Mouse (Mus musculus): ENCODE measurements around the gene Mpl. TPM values are rescaled to one million over a fixed set of nuclear protein-coding genes. Genes with fewer than 3 reads are reported as not detected.
A peak's percentile ranks its signal among the peaks of the same experiment; 100 is the strongest.

The Mpl gene
- polyA plus RNA-seq, 1 experiment, result not detected

DNA sequence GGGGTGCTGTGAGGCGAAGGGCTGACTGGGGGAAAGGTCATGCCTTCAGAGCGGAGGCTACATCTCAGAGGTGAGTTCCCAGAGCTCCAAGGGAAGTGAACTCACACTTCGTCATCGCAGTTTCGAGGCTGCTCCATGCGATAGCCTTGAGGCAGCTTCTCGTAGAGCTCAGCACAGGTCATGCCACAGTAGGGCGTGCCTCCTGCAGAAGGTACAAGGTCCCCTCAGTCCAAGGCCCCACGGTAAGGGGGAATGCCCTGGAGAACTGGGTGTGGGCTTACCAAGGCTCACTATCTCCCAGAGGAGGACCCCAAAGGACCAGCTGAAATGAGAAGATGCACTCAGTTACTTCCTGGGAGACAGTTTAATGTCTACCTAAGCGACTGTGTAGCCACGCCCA lies 15.4 kb upstream of the Mpl start:
- peaks cover 8% of the 10 kb centered on the region for H3K4me1 ChIP-seq (ENCODE audit: control insufficient read depth, insufficient read depth, low read length)
- H3K27ac ChIP-seq (ENCODE audit: control insufficient read depth, insufficient read depth, low read depth, low read length), result no peak overlapping the region
- TF ChIP-seq POLR2A (IDR thresholded peaks at IDR 0.05; ENCODE audit: control insufficient read depth, low read depth, low read length) (no peak), CTCF (IDR thresholded peaks at IDR 0.05; ENCODE audit: control insufficient read depth, insufficient read depth, insufficient replicate concordance, low read depth, low read length) (no peak)
- no peaks in the 10 kb centered on the region for H3K36me3 ChIP-seq (ENCODE audit: control insufficient read depth, insufficient read depth, low read length)
- no peak overlapping the region for H3K4me3 ChIP-seq (ENCODE audit: control insufficient read depth, low read depth, low read length)
- no peaks in the 10 kb centered on the region for H3K27me3 ChIP-seq (ENCODE audit: control insufficient read depth, insufficient read depth, low read length)

DNA sequence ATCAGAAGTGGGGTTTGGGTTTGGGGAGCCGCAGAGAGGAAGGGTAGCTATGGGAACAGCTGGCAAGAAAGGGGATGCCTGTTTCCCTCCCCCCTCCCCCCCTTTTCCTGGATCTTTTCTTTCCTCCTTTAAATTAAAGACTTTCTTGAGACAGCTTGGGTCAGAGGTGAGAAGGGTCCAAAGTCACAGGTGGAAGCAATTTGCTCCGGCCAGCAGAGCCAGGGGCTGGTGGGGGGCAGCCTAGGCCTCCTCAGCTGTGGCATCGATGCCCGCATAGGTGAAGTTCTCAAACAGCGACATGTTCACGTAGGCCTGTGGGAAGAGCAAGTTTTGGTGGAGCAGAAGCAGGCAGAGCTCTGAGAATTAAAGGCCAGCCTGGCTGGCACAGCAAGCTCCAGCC lies 14.0 kb upstream of the Mpl start:
- no peak overlapping the region for H3K27ac ChIP-seq (ENCODE audit: control insufficient read depth, insufficient read depth, low read depth, low read length)
- no peak for TF ChIP-seq POLR2A (IDR thresholded peaks at IDR 0.05; ENCODE audit: control insufficient read depth, low read depth, low read length)
- TF ChIP-seq CTCF (IDR thresholded peaks at IDR 0.05; ENCODE audit: control insufficient read depth, insufficient read depth, insufficient replicate concordance, low read depth, low read length), result no peak
- peaks cover 8% of the 10 kb centered on the region for H3K4me1 ChIP-seq (ENCODE audit: control insufficient read depth, insufficient read depth, low read length)
- H3K27me3 ChIP-seq (ENCODE audit: control insufficient read depth, insufficient read depth, low read length), result no peaks in the 10 kb centered on the region
- H3K4me3 ChIP-seq (ENCODE audit: control insufficient read depth, low read depth, low read length), result no peak overlapping the region
- no peaks in the 10 kb centered on the region for H3K36me3 ChIP-seq (ENCODE audit: control insufficient read depth, insufficient read depth, low read length)

DNA sequence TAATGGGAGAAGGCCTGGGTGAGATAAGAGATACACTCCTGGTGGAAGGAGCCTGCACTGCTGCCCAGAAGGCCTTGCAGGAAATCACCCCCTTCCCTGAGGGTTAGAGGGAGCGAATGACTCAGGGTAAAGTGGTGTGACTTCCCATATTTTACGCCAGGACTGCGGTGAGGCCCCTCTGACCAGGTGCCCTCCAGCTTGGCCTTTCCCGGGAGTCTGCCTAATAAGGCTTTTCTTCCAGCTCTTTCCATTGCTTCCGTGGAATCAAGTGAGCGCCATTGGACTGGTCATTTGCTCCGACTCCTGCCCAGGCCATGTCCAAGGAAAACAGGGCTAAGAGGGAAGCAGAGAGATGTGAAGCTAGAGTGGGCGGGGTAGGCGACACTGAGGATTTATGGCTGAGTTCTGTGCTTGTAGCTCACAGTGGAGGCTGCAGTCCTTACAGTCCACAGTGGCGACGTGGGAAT lies 8.4 kb upstream of the Mpl start:
- TF ChIP-seq POLR2A (IDR thresholded peaks at IDR 0.05; ENCODE audit: control insufficient read depth, low read depth, low read length) (no peak), CTCF (IDR thresholded peaks at IDR 0.05; ENCODE audit: control insufficient read depth, insufficient read depth, insufficient replicate concordance, low read depth, low read length) (no peak)
- H3K27ac ChIP-seq (ENCODE audit: control insufficient read depth, insufficient read depth, low read depth, low read length), result no peak overlapping the region
- 0 out of 2 replicates have a peak, but pooled peaks cover 2% of the 10 kb centered on the region for H3K4me1 ChIP-seq (ENCODE audit: control insufficient read depth, insufficient read depth, low read length)
- no peak overlapping the region for H3K4me3 ChIP-seq (ENCODE audit: control insufficient read depth, low read depth, low read length)
- H3K27me3 ChIP-seq (ENCODE audit: control insufficient read depth, insufficient read depth, low read length), result no peaks in the 10 kb centered on the region
- H3K36me3 ChIP-seq (ENCODE audit: control insufficient read depth, insufficient read depth, low read length), result no peaks in the 10 kb centered on the region

DNA sequence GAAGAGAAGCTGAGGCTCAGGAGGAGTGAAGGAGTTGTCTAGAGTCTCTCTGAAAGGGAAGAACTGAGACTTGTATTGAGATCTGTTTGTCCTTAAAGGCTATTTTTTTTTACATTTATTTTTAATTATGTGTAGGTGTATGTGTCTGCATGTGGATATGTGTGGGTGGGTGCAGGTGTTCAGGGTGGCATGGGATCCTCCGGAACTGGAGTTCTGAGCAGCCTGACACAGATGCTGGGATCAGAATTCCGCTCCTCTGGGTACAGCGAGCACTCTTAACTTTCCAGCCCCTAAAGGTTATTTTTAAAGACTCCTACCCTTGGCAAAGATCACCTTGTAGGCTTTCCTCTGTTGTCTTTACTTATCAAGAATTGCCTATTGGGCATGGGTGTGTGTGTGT lies 7.6 kb upstream of the Mpl start:
- TF ChIP-seq CTCF (IDR thresholded peaks at IDR 0.05; ENCODE audit: control insufficient read depth, insufficient read depth, insufficient replicate concordance, low read depth, low read length) (no peak), POLR2A (IDR thresholded peaks at IDR 0.05; ENCODE audit: control insufficient read depth, low read depth, low read length) (no peak)
- no peaks in the 10 kb centered on the region for H3K36me3 ChIP-seq (ENCODE audit: control insufficient read depth, insufficient read depth, low read length)
- H3K27ac ChIP-seq (ENCODE audit: control insufficient read depth, insufficient read depth, low read depth, low read length), result no peak overlapping the region

DNA sequence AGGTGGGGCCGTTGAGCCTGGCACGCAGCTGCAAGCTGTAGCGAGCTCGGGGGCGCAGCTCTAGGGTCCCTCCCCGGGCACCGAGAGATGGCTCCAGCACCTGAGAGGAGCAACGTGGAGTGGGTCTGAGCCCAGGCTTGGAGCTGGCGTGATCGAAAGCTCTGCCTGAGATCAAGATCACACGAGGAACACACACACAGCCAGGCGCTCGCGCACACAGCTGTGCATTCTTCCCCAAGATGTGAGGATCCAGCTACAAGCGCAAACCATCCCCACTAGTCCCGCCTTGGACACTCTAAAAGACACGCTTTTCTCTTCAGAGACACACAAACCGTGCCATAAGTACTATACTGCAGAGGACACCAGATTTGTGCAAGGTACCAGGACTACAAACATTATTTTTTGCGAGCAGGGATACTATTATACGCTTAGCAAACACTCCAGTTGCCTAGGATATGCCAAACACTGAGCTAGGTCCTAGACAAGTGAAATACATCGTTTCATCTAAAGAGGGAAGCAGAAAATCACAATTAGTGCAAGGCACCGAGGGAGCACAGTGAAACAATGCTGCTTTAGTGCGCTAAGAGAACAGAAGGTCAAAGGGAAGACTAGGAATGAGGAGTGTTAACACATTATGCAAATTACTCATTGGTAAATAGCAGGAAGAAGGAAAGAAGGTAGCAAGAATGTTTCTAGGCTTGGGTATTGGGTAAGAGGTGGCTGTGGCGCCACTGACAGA lies 10.7 kb downstream of the Mpl start:
- H3K4me1 ChIP-seq (ENCODE audit: control insufficient read depth, insufficient read depth, low read length), result peaks cover 8% of the 10 kb centered on the region
- H3K36me3 ChIP-seq (ENCODE audit: control insufficient read depth, insufficient read depth, low read length), result no peaks in the 10 kb centered on the region
- H3K4me3 ChIP-seq (ENCODE audit: control insufficient read depth, low read depth, low read length), result peak overlapping the region; percentile 54
- TF ChIP-seq POLR2A (IDR thresholded peaks at IDR 0.05; ENCODE audit: control insufficient read depth, low read depth, low read length), result no peak
- no peak for TF ChIP-seq CTCF (IDR thresholded peaks at IDR 0.05; ENCODE audit: control insufficient read depth, insufficient read depth, insufficient replicate concordance, low read depth, low read length)
- no peaks in the 10 kb centered on the region for H3K27me3 ChIP-seq (ENCODE audit: control insufficient read depth, insufficient read depth, low read length)
- no peak overlapping the region for H3K27ac ChIP-seq (ENCODE audit: control insufficient read depth, insufficient read depth, low read depth, low read length)

More for the DNA sequence above, 7.6 kb upstream of the Mpl start:
- Histone ChIP-seq H3K4me3 (ENCODE audit: control insufficient read depth, low read depth, low read length) (no peak overlapping the region), H3K27me3 (ENCODE audit: control insufficient read depth, insufficient read depth, low read length) (no peaks in the 10 kb centered on the region), H3K4me1 (ENCODE audit: control insufficient read depth, insufficient read depth, low read length) (0 out of 2 replicates have a peak, but pooled peaks cover 2% of the 10 kb centered on the region)

DNA sequence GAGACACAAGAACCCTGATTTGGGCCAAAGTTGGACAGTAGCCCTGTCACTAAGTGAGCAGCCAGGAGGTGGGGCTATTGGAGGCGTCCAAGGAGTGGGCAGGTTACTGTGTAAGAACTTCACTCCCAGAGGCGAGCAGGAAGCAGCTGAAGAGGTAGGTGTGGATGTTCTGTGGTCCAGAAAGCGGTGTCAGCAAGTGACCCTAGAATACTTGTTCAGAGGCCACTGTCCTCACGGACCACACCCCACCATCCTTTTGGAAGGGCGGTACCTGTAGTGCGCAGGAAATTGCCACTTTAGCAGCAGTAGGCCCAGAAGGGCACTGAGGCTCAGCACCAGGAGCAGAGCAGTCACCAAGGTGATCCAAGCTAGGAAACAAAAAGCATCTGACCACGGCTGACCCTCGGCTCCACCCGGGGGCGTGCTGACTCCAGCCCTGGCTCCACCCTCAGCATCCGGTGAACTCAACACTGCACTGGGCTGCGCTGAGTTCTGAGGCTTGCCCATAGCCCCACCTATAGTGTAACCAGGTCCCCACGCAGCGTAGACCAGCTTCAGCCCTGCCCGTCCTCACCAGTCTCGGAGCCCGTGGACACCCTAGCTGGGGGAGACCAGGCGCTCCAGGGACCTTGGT lies 11.4 kb downstream of the Mpl start:
- H3K4me1 ChIP-seq (ENCODE audit: control insufficient read depth, insufficient read depth, low read length), result peaks cover 8% of the 10 kb centered on the region
- no peaks in the 10 kb centered on the region for H3K36me3 ChIP-seq (ENCODE audit: control insufficient read depth, insufficient read depth, low read length)
- no peak overlapping the region for H3K27ac ChIP-seq (ENCODE audit: control insufficient read depth, insufficient read depth, low read depth, low read length)
- no peaks in the 10 kb centered on the region for H3K27me3 ChIP-seq (ENCODE audit: control insufficient read depth, insufficient read depth, low read length)
- H3K4me3 ChIP-seq (ENCODE audit: control insufficient read depth, low read depth, low read length), result peak overlapping the region; percentile 54
- TF ChIP-seq CTCF (IDR thresholded peaks at IDR 0.05; ENCODE audit: control insufficient read depth, insufficient read depth, insufficient replicate concordance, low read depth, low read length) (no peak), POLR2A (IDR thresholded peaks at IDR 0.05; ENCODE audit: control insufficient read depth, low read depth, low read length) (no peak)

DNA sequence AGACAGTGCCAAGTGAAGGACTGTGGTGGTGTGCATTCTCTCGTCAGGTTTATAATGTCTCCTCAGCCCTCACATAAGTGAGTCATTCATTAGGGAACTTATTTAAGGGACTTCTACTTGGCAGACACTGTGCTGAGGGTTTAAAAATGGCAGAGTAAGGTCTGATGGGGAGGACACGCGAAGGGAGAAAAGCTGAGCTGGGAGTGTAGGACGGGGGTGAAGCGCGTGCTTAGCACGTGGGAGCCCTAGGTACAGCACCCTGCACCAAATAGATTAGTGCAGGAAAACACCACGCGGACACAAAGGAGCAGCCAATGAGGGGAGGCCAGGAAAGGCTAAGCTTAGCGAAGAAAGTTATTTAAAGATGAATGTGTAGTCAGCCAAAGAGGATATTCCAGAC lies 12.2 kb downstream of the Mpl start:
- Histone ChIP-seq H3K4me3 (ENCODE audit: control insufficient read depth, low read depth, low read length) (no peak overlapping the region), H3K27ac (ENCODE audit: control insufficient read depth, insufficient read depth, low read depth, low read length) (no peak overlapping the region), H3K27me3 (ENCODE audit: control insufficient read depth, insufficient read depth, low read length) (no peaks in the 10 kb centered on the region), H3K36me3 (ENCODE audit: control insufficient read depth, insufficient read depth, low read length) (no peaks in the 10 kb centered on the region), H3K4me1 (ENCODE audit: control insufficient read depth, insufficient read depth, low read length) (peaks cover 8% of the 10 kb centered on the region)
- TF ChIP-seq CTCF (IDR thresholded peaks at IDR 0.05; ENCODE audit: control insufficient read depth, insufficient read depth, insufficient replicate concordance, low read depth, low read length) (no peak), POLR2A (IDR thresholded peaks at IDR 0.05; ENCODE audit: control insufficient read depth, low read depth, low read length) (no peak)

All from testis, adult 2 months (tissue).